Mouse (Mus musculus): Measurements from ENCODE around the gene 1810062G17Rik. TPM values are rescaled to one million over a fixed set of nuclear protein-coding genes. Genes with fewer than 3 reads are reported as not detected.

The 1810062G17Rik gene
- total RNA-seq (2012; rRNA removed): 0.95 and 1.3 TPM in 2 replicates

DNA sequence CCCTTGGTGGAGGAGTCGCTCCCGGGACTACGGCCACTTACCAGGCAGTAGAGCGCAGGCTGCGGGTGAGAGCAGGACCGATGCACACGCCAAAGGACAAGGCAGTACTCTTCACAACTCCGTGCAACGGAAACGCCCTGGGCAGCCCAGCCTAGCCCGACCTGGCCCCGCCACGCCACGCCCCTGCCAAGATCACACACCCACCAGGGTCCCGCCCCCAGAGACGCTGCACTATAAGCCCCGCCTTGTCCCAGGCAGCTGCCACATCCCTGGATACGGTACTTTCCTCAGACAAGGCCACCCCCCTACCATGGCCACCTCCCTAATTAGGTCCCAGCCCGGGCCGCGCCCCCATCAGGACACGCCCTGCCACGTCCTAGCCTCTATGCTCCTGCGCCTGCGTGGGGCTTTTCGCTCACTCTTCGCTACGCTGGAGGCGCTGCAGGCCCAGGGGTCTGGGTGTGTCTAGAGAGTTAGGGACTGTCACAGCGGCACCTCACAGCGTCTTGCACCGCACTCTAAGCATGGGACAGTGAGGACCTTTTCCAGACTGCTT lies at the start of gene 1810062G17Rik, which contains the start of gene Anxa5:
Gene 1810062G17Rik, plus strand, starts transcription at position 406 of the 556 bp plus-strand sequence.
Gene Anxa5, minus strand, starts transcription at position 363 of the 556 bp plus-strand sequence.
- H3K36me3 ChIP-seq (ENCODE audit: control insufficient read depth, insufficient read depth, low read length, poor library complexity, severe bottlenecking): no peaks in the 10 kb centered on the region
- H3K4me3 ChIP-seq (ENCODE audit: insufficient read depth in 1 of 2, low read depth in 1 of 2, low read length in 2 of 2, poor library complexity in 1 of 2, severe bottlenecking in 1 of 2): peak within 1 kb of the TSS; percentile 69 to 72
- peak; percentile 90 for DNase-seq (ENCODE audit: low read depth, low spot score)
- H3K27ac ChIP-seq (ENCODE audit: insufficient read depth, low read depth, low read length, poor library complexity, severe bottlenecking): no peak within 1 kb of the TSS
- peak within 1 kb of the TSS; percentile 21; the same call in 1 of the 2 replicates for H3K9ac ChIP-seq (ENCODE audit: insufficient read depth, low read depth, low read length, poor library complexity, severe bottlenecking)
- no peaks in the 10 kb centered on the region for H3K9me3 ChIP-seq (ENCODE audit: control insufficient read depth, insufficient read depth, low read depth, low read length)
- peaks cover 0 to 6% of the 10 kb centered on the region in 2 experiments; a peak in 2 of 4 replicates for H3K4me1 ChIP-seq (ENCODE audit: control insufficient read depth in 2 of 2, insufficient read depth in 2 of 2, low read length in 2 of 2, poor library complexity in 1 of 2)
- TF ChIP-seq ZNF384 (IDR thresholded peaks at IDR 0.05; ENCODE audit: low read depth, low read length) (no peak), MAFK (IDR thresholded peaks at IDR 0.05; ENCODE audit: insufficient read depth, low read depth, low read length) (no peak), HCFC1 (IDR thresholded peaks at IDR 0.05; ENCODE audit: borderline replicate concordance, insufficient read depth, low read length) (no peak), CHD2 (IDR thresholded peaks at IDR 0.05; ENCODE audit: low read depth, low read length) (no peak), ZC3H11A (IDR thresholded peaks at IDR 0.05; ENCODE audit: borderline replicate concordance, low read depth, low read length) (no peak)
- in situ Hi-C loops (cut with MboI; ENCODE audit: low sequenced_read_pairs in 2 of 2, unreplicated experiment in 2 of 2): no loop called here

GRCm38 (mm10) chr3:36427386-36427785 lies 48.4 kb upstream of the 1810062G17Rik start:
- Histone ChIP-seq H3K4me1 (ENCODE audit: control insufficient read depth in 2 of 2, insufficient read depth in 2 of 2, low read length in 2 of 2, poor library complexity in 1 of 2) (no peaks in the 10 kb centered on the region), H3K27ac (ENCODE audit: insufficient read depth, low read depth, low read length, poor library complexity, severe bottlenecking) (no peak overlapping the region), H3K9me3 (ENCODE audit: control insufficient read depth, insufficient read depth, low read depth, low read length) (no peaks in the 10 kb centered on the region), H3K9ac (ENCODE audit: insufficient read depth, low read depth, low read length, poor library complexity, severe bottlenecking) (no peak overlapping the region), H3K4me3 (ENCODE audit: insufficient read depth in 1 of 2, low read depth in 1 of 2, low read length in 2 of 2, poor library complexity in 1 of 2, severe bottlenecking in 1 of 2) (no peak overlapping the region), H3K36me3 (ENCODE audit: control insufficient read depth, insufficient read depth, low read length, poor library complexity, severe bottlenecking) (no peaks in the 10 kb centered on the region)
- TF ChIP-seq MAFK (IDR thresholded peaks at IDR 0.05; ENCODE audit: insufficient read depth, low read depth, low read length) (no peak), HCFC1 (IDR thresholded peaks at IDR 0.05; ENCODE audit: borderline replicate concordance, insufficient read depth, low read length) (no peak), CHD2 (IDR thresholded peaks at IDR 0.05; ENCODE audit: low read depth, low read length) (no peak), ZC3H11A (IDR thresholded peaks at IDR 0.05; ENCODE audit: borderline replicate concordance, low read depth, low read length) (no peak), ZNF384 (IDR thresholded peaks at IDR 0.05; ENCODE audit: low read depth, low read length) (no peak)
- in situ Hi-C loops (cut with MboI; ENCODE audit: low sequenced_read_pairs in 2 of 2, unreplicated experiment in 2 of 2): no loop called here
- DNase-seq (ENCODE audit: low read depth, low spot score): no peak

GRCm38 (mm10) chr3:36430360-36430759 lies 45.4 kb upstream of the 1810062G17Rik start:
- Histone ChIP-seq H3K27ac (ENCODE audit: insufficient read depth, low read depth, low read length, poor library complexity, severe bottlenecking) (no peak overlapping the region), H3K4me3 (ENCODE audit: insufficient read depth in 1 of 2, low read depth in 1 of 2, low read length in 2 of 2, poor library complexity in 1 of 2, severe bottlenecking in 1 of 2) (no peak overlapping the region)

DNA sequence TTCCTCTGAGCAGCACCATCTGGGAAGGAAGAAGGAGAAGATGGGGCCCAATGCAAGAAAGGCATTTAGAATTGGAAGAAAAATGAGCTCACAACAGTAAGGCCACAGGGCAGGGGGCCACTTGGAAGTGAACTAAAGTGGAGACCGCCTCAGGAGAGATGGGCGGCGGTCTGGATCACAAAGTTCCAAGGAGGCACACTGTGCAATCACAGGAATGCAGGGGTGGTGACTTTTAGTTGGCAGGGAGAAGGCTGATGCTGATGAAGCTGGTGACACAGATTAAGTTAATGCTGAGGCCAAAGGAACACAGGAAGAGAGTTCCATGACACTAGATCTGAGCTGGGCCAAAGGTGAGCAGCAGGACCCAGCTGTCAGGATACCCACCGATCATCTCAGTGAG lies 35.5 kb upstream of the 1810062G17Rik start:
- H3K27ac ChIP-seq (ENCODE audit: insufficient read depth, low read depth, low read length, poor library complexity, severe bottlenecking): no peak overlapping the region
- no peak overlapping the region for H3K4me3 ChIP-seq (ENCODE audit: insufficient read depth in 1 of 2, low read depth in 1 of 2, low read length in 2 of 2, poor library complexity in 1 of 2, severe bottlenecking in 1 of 2)
- no peak overlapping the region for H3K9ac ChIP-seq (ENCODE audit: insufficient read depth, low read depth, low read length, poor library complexity, severe bottlenecking)
- TF ChIP-seq ZC3H11A (IDR thresholded peaks at IDR 0.05; ENCODE audit: borderline replicate concordance, low read depth, low read length) (no peak), HCFC1 (IDR thresholded peaks at IDR 0.05; ENCODE audit: borderline replicate concordance, insufficient read depth, low read length) (no peak), ZNF384 (IDR thresholded peaks at IDR 0.05; ENCODE audit: low read depth, low read length) (no peak), CHD2 (IDR thresholded peaks at IDR 0.05; ENCODE audit: low read depth, low read length) (no peak), MAFK (IDR thresholded peaks at IDR 0.05; ENCODE audit: insufficient read depth, low read depth, low read length) (no peak)
- H3K36me3 ChIP-seq (ENCODE audit: control insufficient read depth, insufficient read depth, low read length, poor library complexity, severe bottlenecking): no peaks in the 10 kb centered on the region
- no peaks in the 10 kb centered on the region for H3K4me1 ChIP-seq (ENCODE audit: control insufficient read depth in 2 of 2, insufficient read depth in 2 of 2, low read length in 2 of 2, poor library complexity in 1 of 2)
- H3K9me3 ChIP-seq (ENCODE audit: control insufficient read depth, insufficient read depth, low read depth, low read length): no peaks in the 10 kb centered on the region
- in situ Hi-C loops (cut with MboI; ENCODE audit: low sequenced_read_pairs in 2 of 2, unreplicated experiment in 2 of 2): loop anchor here in 1 of 2 experiments (10.0 kb wide), 1 partner anchor 225 kb away; no protein-coding TSS in a partner anchor
- DNase-seq (ENCODE audit: low read depth, low spot score): no peak

More at GRCm38 (mm10) chr3:36430360-36430759, 45.4 kb upstream of the 1810062G17Rik start:
- TF ChIP-seq MAFK (IDR thresholded peaks at IDR 0.05; ENCODE audit: insufficient read depth, low read depth, low read length): no peak
- no peak for TF ChIP-seq ZC3H11A (IDR thresholded peaks at IDR 0.05; ENCODE audit: borderline replicate concordance, low read depth, low read length)
- TF ChIP-seq HCFC1 (IDR thresholded peaks at IDR 0.05; ENCODE audit: borderline replicate concordance, insufficient read depth, low read length): no peak
- no peak for TF ChIP-seq CHD2 (IDR thresholded peaks at IDR 0.05; ENCODE audit: low read depth, low read length)
- H3K36me3 ChIP-seq (ENCODE audit: control insufficient read depth, insufficient read depth, low read length, poor library complexity, severe bottlenecking): no peaks in the 10 kb centered on the region
- in situ Hi-C loops (cut with MboI; ENCODE audit: low sequenced_read_pairs in 2 of 2, unreplicated experiment in 2 of 2): no loop called here
- H3K4me1 ChIP-seq (ENCODE audit: control insufficient read depth in 2 of 2, insufficient read depth in 2 of 2, low read length in 2 of 2, poor library complexity in 1 of 2): no peaks in the 10 kb centered on the region
- no peaks in the 10 kb centered on the region for H3K9me3 ChIP-seq (ENCODE audit: control insufficient read depth, insufficient read depth, low read depth, low read length)
- DNase-seq (ENCODE audit: low read depth, low spot score): no peak
- no peak overlapping the region for H3K9ac ChIP-seq (ENCODE audit: insufficient read depth, low read depth, low read length, poor library complexity, severe bottlenecking)
